Mouse (Mus musculus) liver, postnatal 0 days (tissue): ENCODE data around the gene Fundc1. TPM values are rescaled to one million over a fixed set of nuclear protein-coding genes. Genes with fewer than 3 reads are reported as not detected.

Source experiments
- ATAC-seq: fragments of 200-750 bp; cut with Nextera tagmentation; 2 replicates; pipeline ENCODE4 v1.8.0; 2017; ENCODE audit warnings: mild to moderate bottlenecking, moderate library complexity
- DNase-seq: peaks from one replicate; pipeline ENCODE4 v3.0.0-alpha.2; 2016
- H3K27ac ChIP-seq: fragments of 300-500 bp; sonication (generic); 2 replicates; pipeline ENCODE4 v1.5.1; 2014; ENCODE audit warnings: antibody characterized with exemption, moderate library complexity, mild to moderate bottlenecking, low read depth
- H3K27me3 ChIP-seq: fragments of 300-500 bp; sonication (generic); 2 replicates; pipeline ENCODE4 v1.6.1; 2014; ENCODE audit warnings: low read length, control low read depth, mixed read lengths; ENCODE audit not compliant: insufficient read depth
- H3K36me3 ChIP-seq: fragments of 300-500 bp; sonication (generic); replicated peaks from 2 replicates; pipeline ENCODE4 v1.6.1; 2014; ENCODE audit warnings: mild to moderate bottlenecking, control low read depth, low read length, moderate library complexity, mixed read lengths; ENCODE audit not compliant: insufficient read depth
- H3K4me1 ChIP-seq: fragments of 300-500 bp; sonication (generic); 2 replicates; pipeline ENCODE4 v1.6.1; 2014; ENCODE audit warnings: antibody characterized with exemption, mild to moderate bottlenecking, control low read depth; ENCODE audit not compliant: insufficient read depth
- H3K4me2 ChIP-seq: fragments of 300-500 bp; sonication (generic); 2 replicates; pipeline ENCODE4 v1.6.1; 2014; ENCODE audit warnings: low read depth, mild to moderate bottlenecking, low read length, moderate library complexity, mixed read lengths
- H3K4me3 ChIP-seq: fragments of 300-500 bp; sonication (generic); 2 replicates; pipeline ENCODE4 v1.5.1; 2014; ENCODE audit warnings: low read depth, low read length
- H3K9ac ChIP-seq: fragments of 300-500 bp; sonication (generic); replicated peaks from 2 replicates; pipeline ENCODE4 v1.6.1; 2014; ENCODE audit warnings: mild to moderate bottlenecking, moderate library complexity
- H3K9me3 ChIP-seq: fragments of 300-500 bp; sonication (generic); 2 replicates; pipeline ENCODE4 v1.6.1; 2016; ENCODE audit warnings: mild to moderate bottlenecking, control low read depth, low read length, mixed read lengths
- CTCF ChIP-seq: sonication (generic); IDR thresholded peaks from 2 replicates; pipeline ENCODE4 v1.5.1; 2016; ENCODE audit warnings: antibody characterized with exemption, low read depth
- EP300 ChIP-seq: IDR thresholded peaks from 2 replicates; pipeline ENCODE4 v1.6.1; 2016; ENCODE audit warnings: antibody characterized with exemption, low read depth, mild to moderate bottlenecking
- WGBS: fragments of 180-500 bp; shearing (Covaris S2); extraction: QIAGEN DNeasy Blood & Tissue Kit; methylation state at CpG from one replicate; pipeline ENCODE4 v1.1.7; 2014; ENCODE audit not compliant: insufficient replicate concordance; 5-methylcytosine and 5-hydroxymethylcytosine counted together
- polyA plus RNA-seq: library from polyadenylated mRNA; unstranded; fragments of >200 nt; fragmentation: Nextera tagmentation; extraction: Ambion mirVana; gene quantifications from 2 replicates; pipeline ENCODE4 v1.2.1, GENCODE M21; 2015

The Fundc1 gene
- 13.9 and 14.0 TPM in 2 replicates for polyA plus RNA-seq

DNA sequence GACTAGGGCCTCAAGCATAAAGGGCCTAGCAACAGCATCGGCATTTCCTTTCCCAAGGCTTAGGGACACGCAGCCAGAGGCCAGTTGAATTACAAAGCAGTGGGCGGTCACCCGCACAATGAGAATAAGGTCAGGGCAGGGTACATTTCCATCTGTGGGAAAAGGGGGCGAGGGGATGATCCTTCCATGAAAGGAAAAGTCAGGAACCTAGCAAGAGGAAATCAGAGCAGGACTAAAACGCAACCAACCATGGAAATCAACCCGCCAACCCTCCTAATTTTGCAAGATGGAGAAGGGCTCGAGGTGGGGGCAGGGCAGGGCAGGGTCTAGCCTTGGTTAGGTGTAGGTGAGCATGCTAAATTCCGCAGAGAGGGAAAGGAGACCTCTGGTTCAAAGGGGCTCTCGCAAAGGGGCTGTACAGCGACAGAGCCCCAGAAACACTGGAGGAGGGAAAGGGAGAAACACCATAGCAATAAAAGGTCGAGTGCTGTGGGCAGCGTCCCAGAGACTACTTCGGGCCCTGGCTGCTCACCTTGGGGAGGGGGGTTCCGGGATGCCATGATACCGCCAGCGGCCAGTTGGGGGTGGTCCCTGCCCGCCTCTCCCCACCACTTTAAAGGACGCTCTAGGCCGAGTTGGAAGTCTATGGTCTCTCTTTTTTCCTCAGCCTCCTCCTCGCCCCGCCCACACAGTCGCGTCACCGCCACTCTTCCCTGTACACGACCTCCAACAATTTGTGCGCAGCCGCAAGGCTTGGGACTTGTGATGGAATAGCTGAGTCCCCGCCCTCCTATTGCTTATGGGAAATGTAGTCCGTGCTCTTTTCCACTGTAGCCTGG, at the start of gene Fundc1:
Gene Fundc1 (minus strand): TSS at position 705 of the 839 bp plus-strand sequence.
- no peak; the same call in 1 of the 2 replicates for TF ChIP-seq CTCF
- TF ChIP-seq EP300, result no peak
- Histone ChIP-seq H3K4me2 (peak within 1 kb of the TSS; percentile 71), H3K36me3 (no peaks in the 10 kb centered on the region), H3K4me1 (no peaks in the 10 kb centered on the region), H3K9me3 (no peaks in the 10 kb centered on the region), H3K27me3 (no peaks in the 10 kb centered on the region), H3K4me3 (peak within 1 kb of the TSS; percentile 63), H3K27ac (peak within 1 kb of the TSS; percentile 87), H3K9ac (peak within 1 kb of the TSS; percentile 73)
- ATAC-seq (peak; percentile 95), DNase-seq (peak; percentile 91)
- 7% methylated on average over 30 of the region's 30 CpGs for WGBS

DNA sequence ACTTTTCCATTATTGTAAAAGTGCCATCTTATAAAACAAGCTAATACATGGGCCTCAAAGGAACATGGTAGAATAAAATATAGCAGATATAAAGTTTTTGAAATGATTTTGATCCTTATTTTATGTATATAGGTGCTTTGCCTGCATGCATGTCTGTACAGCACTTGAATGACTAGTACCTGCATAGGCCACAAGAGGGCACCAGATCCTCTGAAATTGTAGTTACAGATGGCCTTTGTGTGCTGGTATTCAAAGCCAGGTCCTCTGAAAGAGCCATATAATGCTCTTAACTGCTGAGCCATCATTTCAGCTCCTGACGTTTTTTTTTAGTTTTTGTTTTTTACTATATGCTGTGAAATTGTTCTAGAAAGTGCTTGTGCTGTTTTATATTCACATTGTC, 39.1 kb upstream of the Fundc1 start:
- TF ChIP-seq CTCF (peak; percentile 28; the same call in 1 of the 2 replicates), EP300 (no peak)
- no peak overlapping the region for H3K9ac ChIP-seq

DNA sequence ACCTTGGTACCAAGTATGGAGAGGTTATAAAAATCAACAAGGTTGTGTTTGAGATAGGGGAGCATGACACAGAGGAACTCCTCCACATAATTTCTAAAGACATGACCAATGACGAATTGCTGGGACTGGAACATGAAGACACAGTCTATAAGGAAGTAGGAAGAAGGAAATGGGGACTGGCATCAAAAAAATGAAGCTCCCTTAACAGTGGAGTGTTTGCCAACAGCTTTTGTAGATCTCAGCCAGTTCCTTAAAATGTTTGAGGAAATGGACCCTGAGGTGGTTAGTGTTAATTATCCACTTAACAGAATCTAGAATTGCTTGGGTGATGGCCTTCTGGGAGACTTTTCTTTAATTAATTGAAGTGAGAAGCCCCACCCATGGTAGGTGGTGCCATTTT, 36.6 kb upstream of the Fundc1 start:
- H3K27ac ChIP-seq, result no peak overlapping the region
- H3K9ac ChIP-seq, result no peak overlapping the region
- no peak for ATAC-seq
- H3K4me3 ChIP-seq, result no peak overlapping the region
- no peak overlapping the region for H3K4me2 ChIP-seq
- no peaks in the 10 kb centered on the region for H3K27me3 ChIP-seq
- no peak for TF ChIP-seq CTCF
- TF ChIP-seq EP300, result no peak
- 48% methylated on average over 1 of the region's 1 CpGs for WGBS
- no peaks in the 10 kb centered on the region for H3K36me3 ChIP-seq
- H3K9me3 ChIP-seq, result no peaks in the 10 kb centered on the region
- no peaks in the 10 kb centered on the region for H3K4me1 ChIP-seq
- DNase-seq, result no peak

More for the DNA sequence above, 39.1 kb upstream of the Fundc1 start:
- no peaks in the 10 kb centered on the region for H3K9me3 ChIP-seq
- no peak overlapping the region for H3K27ac ChIP-seq
- no peaks in the 10 kb centered on the region for H3K27me3 ChIP-seq
- no peak overlapping the region for H3K4me2 ChIP-seq
- DNase-seq, result no peak
- no peaks in the 10 kb centered on the region for H3K36me3 ChIP-seq
- no peak overlapping the region for H3K4me3 ChIP-seq
- no peak for ATAC-seq
- WGBS, result 69% methylated on average over 1 of the region's 1 CpGs
- no peaks in the 10 kb centered on the region for H3K4me1 ChIP-seq

DNA sequence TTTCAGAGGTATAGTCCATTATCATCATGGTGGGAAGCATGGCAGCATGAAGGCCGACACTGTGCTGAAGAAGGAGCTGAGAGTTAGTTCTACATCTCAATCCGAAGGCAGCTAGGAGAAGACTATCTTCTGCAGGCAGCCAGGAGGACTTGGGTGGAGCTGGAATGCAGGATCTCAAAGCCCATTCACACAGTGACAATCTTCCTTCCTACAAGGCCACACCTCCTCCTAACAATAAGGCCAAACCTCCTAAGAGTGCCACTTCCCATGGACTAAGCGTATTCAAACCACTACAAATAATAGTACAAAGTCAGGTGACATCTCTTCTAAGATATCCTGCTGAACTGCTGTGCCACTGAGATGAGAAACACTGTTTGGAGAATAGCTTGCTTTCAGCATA, 35.5 kb upstream of the Fundc1 start:
- Histone ChIP-seq H3K36me3 (no peaks in the 10 kb centered on the region), H3K4me3 (no peak overlapping the region), H3K4me1 (no peaks in the 10 kb centered on the region), H3K9ac (no peak overlapping the region), H3K27ac (no peak overlapping the region), H3K4me2 (no peak overlapping the region), H3K9me3 (no peaks in the 10 kb centered on the region), H3K27me3 (no peaks in the 10 kb centered on the region)
- TF ChIP-seq CTCF (no peak), EP300 (no peak)
- WGBS, result 69% methylated on average over 3 of the region's 3 CpGs
- ATAC-seq, result no peak
- no peak for DNase-seq

DNA sequence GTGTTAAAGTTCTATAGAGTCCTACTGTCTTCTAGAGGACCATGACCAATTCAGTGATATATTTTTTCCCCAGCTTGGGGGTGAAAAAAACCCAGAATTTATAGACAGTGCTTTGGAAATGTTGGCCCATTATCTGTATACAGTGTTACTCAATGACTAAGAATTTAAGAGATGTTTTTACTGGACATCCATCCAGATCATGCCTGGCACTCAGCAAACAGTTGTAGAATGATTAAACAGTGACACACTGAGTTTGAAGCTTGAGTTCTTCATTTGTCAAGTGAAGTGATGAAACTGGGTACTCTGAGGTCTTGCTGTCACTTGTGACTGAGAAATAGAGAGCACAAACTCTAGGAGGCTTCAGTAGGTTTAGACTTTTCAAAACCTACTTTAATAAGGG, 21.2 kb upstream of the Fundc1 start:
- no peak overlapping the region for H3K9ac ChIP-seq
- no peaks in the 10 kb centered on the region for H3K36me3 ChIP-seq
- DNase-seq (no peak), ATAC-seq (no peak)
- H3K4me3 ChIP-seq, result no peak overlapping the region
- H3K27ac ChIP-seq, result no peak overlapping the region
- no peaks in the 10 kb centered on the region for H3K4me1 ChIP-seq
- TF ChIP-seq CTCF (no peak), EP300 (no peak)
- no peaks in the 10 kb centered on the region for H3K27me3 ChIP-seq
- H3K4me2 ChIP-seq, result no peak overlapping the region
- no peaks in the 10 kb centered on the region for H3K9me3 ChIP-seq

DNA sequence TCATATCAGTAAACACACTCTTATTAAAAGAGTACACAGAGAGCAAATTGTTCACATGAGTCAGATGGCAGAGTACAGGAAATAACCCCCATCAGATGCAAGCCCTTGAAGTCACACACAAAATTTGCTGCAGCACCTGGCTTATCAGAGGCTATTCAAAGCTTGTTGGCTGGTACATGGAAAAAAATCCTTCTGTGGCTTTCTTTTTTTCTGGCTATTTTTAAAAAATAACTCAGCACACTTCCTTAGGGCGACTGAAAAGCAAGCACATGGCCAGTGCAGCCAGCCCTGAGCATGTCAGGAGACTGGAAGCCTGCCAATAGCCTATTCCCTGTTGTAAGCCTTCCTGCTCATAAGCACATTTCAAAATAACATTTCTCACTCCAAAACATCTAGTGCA, 18.6 kb upstream of the Fundc1 start:
- Histone ChIP-seq H3K4me3 (no peak overlapping the region), H3K4me1 (no peaks in the 10 kb centered on the region), H3K27me3 (no peaks in the 10 kb centered on the region), H3K36me3 (no peaks in the 10 kb centered on the region), H3K27ac (no peak overlapping the region), H3K9me3 (no peaks in the 10 kb centered on the region), H3K9ac (no peak overlapping the region), H3K4me2 (no peak overlapping the region)
- DNase-seq, result no peak
- WGBS, result 19% methylated on average over 1 of the region's 1 CpGs
- no peak for ATAC-seq
- TF ChIP-seq CTCF, result no peak
- no peak for TF ChIP-seq EP300
